11 mouse cellular contexts compared by ENCODE assay signal in genomic region chr11:45921026-45921425, GRCm38 (mm10). TPM values are rescaled to one million over a fixed set of nuclear protein-coding genes. Genes with fewer than 3 reads are reported as not detected.
A peak's percentile ranks its signal among the peaks of the same experiment; 100 is the strongest.
DNase-seq lines count a peak whose midpoint lies in the region; ATAC-seq lines count a peak whose summit lies in the region.
"Had no signal": no experiment of that assay in that cellular context is flagged by ENCODE, and none has a peak within 500 bp of the region (broad histone marks: within the 10 kb centered on the region; RNA-seq: fewer than 3 reads in every experiment).

No protein-coding gene starts in this region.

- no peaks in the 10 kb centered on the region for H3K36me3 ChIP-seq in neural tube, embryonic 11.5 days (ENCODE audit: control insufficient read depth, insufficient read depth, low read length)
- no peaks in the 10 kb centered on the region for H3K36me3 ChIP-seq in limb, embryonic 12.5 days
- no peaks in the 10 kb centered on the region for H3K36me3 ChIP-seq in neural tube, embryonic 15.5 days
- H3K36me3 ChIP-seq: lung, embryonic 15.5 days had no signal

- peak; percentile 66 for DNase-seq in heart, adult 11 months
- DNase-seq in heart, postnatal 4 days = no peak
- no peak for DNase-seq in neural tube, embryonic 11.5 days (ENCODE audit: low spot score)
- DNase-seq in neural tube, embryonic 10.5 days (ENCODE audit: extremely low spot score, low spot score) = no peak
- no peak for DNase-seq in left cerebral cortex, postnatal 25 days (ENCODE audit: low spot score in 2 of 2)
- DNase-seq: cerebellum, postnatal 10 days; heart, adult 2 months had no signal

- H3K4me3 ChIP-seq in neural tube, embryonic 11.5 days (ENCODE audit: low read depth, low read length) = no peak overlapping the region
- no peak overlapping the region for H3K4me3 ChIP-seq in limb, embryonic 12.5 days (replicated peaks)
- no peak overlapping the region for H3K4me3 ChIP-seq in neural tube, embryonic 15.5 days (replicated peaks)
- H3K4me3 ChIP-seq: heart, adult 2 months; lung, embryonic 15.5 days had no signal

- H3K4me1 ChIP-seq in neural tube, embryonic 11.5 days (ENCODE audit: control insufficient read depth, insufficient read depth, low read length) = no peaks in the 10 kb centered on the region
- peaks cover 14% of the 10 kb centered on the region for H3K4me1 ChIP-seq in limb, embryonic 12.5 days (replicated peaks)
- peaks cover 12% of the 10 kb centered on the region for H3K4me1 ChIP-seq in neural tube, embryonic 15.5 days
- H3K4me1 ChIP-seq: lung, embryonic 15.5 days had no signal

- H3K4me2 ChIP-seq in neural tube, embryonic 11.5 days (ENCODE audit: low read depth) = no peak overlapping the region; the same call in 1 of the 2 replicates
- H3K4me2 ChIP-seq in limb, embryonic 12.5 days = peak overlapping the region; percentile 38; the same call in 1 of the 2 replicates
- H3K4me2 ChIP-seq in neural tube, embryonic 15.5 days = peak overlapping the region; percentile 37
- H3K4me2 ChIP-seq: lung, embryonic 15.5 days had no signal

- peak overlapping the region; percentile 51 for H3K27ac ChIP-seq in neural tube, embryonic 11.5 days (ENCODE audit: low read depth, low read length)
- H3K27ac ChIP-seq in limb, embryonic 12.5 days = no peak overlapping the region
- peak overlapping the region; percentile 69 for H3K27ac ChIP-seq in neural tube, embryonic 15.5 days (replicated peaks)
- H3K27ac ChIP-seq: heart, adult 2 months; lung, embryonic 15.5 days had no signal

- H3K9me3 ChIP-seq in neural tube, embryonic 11.5 days (ENCODE audit: control insufficient read depth, low read length) = no peaks in the 10 kb centered on the region
- H3K9me3 ChIP-seq in limb, embryonic 12.5 days = no peaks in the 10 kb centered on the region
- H3K9me3 ChIP-seq in neural tube, embryonic 15.5 days (replicated peaks) = no peaks in the 10 kb centered on the region
- H3K9me3 ChIP-seq: lung, embryonic 15.5 days had no signal

- peak overlapping the region; percentile 11; the same call in 1 of the 2 replicates for H3K9ac ChIP-seq in neural tube, embryonic 11.5 days (ENCODE audit: low read length)
- no peak overlapping the region for H3K9ac ChIP-seq in limb, embryonic 12.5 days (replicated peaks)
- H3K9ac ChIP-seq in neural tube, embryonic 15.5 days (replicated peaks) = no peak overlapping the region
- H3K9ac ChIP-seq: lung, embryonic 15.5 days had no signal

- intact Hi-C loops in left cerebral cortex, postnatal 25 days (cut with DNase I) = no loop called here

- WGBS in neural tube, embryonic 11.5 days = 44% methylated on average over 8 of the region's 8 CpGs
- 58% methylated on average over 8 of the region's 8 CpGs for WGBS in limb, embryonic 12.5 days
- WGBS in neural tube, embryonic 15.5 days = 32% methylated on average over 8 of the region's 8 CpGs

- no peaks in the 10 kb centered on the region for H3K27me3 ChIP-seq in neural tube, embryonic 11.5 days (ENCODE audit: control insufficient read depth, insufficient read depth, low read length)
- no peaks in the 10 kb centered on the region for H3K27me3 ChIP-seq in limb, embryonic 12.5 days
- H3K27me3 ChIP-seq in neural tube, embryonic 15.5 days (replicated peaks) = no peaks in the 10 kb centered on the region
- H3K27me3 ChIP-seq: lung, embryonic 15.5 days had no signal

- no peak for ATAC-seq in neural tube, embryonic 11.5 days (ENCODE audit: insufficient read depth, low FRiP score, low TSS enrichment)
- no peak for ATAC-seq in limb, embryonic 12.5 days (ENCODE audit: insufficient number of reproducible peaks, insufficient read depth, low FRiP score, low TSS enrichment, low read depth)
- peak; percentile 13; the same call in 1 of the 2 replicates for ATAC-seq in neural tube, embryonic 15.5 days (ENCODE audit: low FRiP score)
- ATAC-seq in inflammation-experienced regulatory T-cells, adult 6 months = no peak

RNA-seq across cellular contexts. Expression of gene Lsm11, which starts 23.7 kb away (rescaled TPM):
- total RNA-seq in heart, postnatal 4 days (2021) = 10 to 100 TPM in 1 of 2 experiments, 1 to 10 TPM in 1; 9.4 to 10.6 TPM
- polyA plus RNA-seq in neural tube, embryonic 11.5 days (2014; fragmentation: Nextera tagmentation; extraction: Ambion mirVana) = 11.3 and 11.5 TPM in 2 replicates
- polyA plus RNA-seq in limb, embryonic 12.5 days (2016; fragmentation: Nextera tagmentation; extraction: Ambion mirVana) = 9.7 and 10.0 TPM in 2 replicates
- polyA plus RNA-seq in neural tube, embryonic 15.5 days (2015; fragmentation: Nextera tagmentation; extraction: Ambion mirVana) = 22.5 and 24.5 TPM in 2 replicates
- 1 to 10 TPM in 2 of 3 experiments, under 1 TPM in 1; 0.89 to 2.0 (median 1.9) TPM for polyA plus RNA-seq in inflammation-experienced regulatory T-cells, adult 6 months (2017; shearing (Covaris generic))
- total RNA-seq in left cerebral cortex, postnatal 25 days (2021) = 10 to 100 TPM; 31.0 to 33.3 TPM

RNA-seq across cellular contexts. Expression of gene Thg1l, which starts 34.3 kb away (rescaled TPM):
- total RNA-seq in heart, postnatal 4 days (2021) = 1 to 10 TPM; 9.0 to 10.0 TPM
- 14.1 and 14.9 TPM in 2 replicates for polyA plus RNA-seq in neural tube, embryonic 11.5 days (2014; fragmentation: Nextera tagmentation; extraction: Ambion mirVana)
- polyA plus RNA-seq in limb, embryonic 12.5 days (2016; fragmentation: Nextera tagmentation; extraction: Ambion mirVana) = 14.5 and 14.8 TPM in 2 replicates
- polyA plus RNA-seq in neural tube, embryonic 15.5 days (2015; fragmentation: Nextera tagmentation; extraction: Ambion mirVana) = 9.4 and 10.5 TPM in 2 replicates
- 10 to 100 TPM; 10.4 to 13.5 (median 12.0) TPM for polyA plus RNA-seq in inflammation-experienced regulatory T-cells, adult 6 months (2017; shearing (Covaris generic))
- 10 to 100 TPM; 12.4 to 12.7 TPM for total RNA-seq in left cerebral cortex, postnatal 25 days (2021)

RNA-seq across cellular contexts. Expression of gene Sox30, which starts 59.1 kb away (rescaled TPM):
- under 1 TPM; 0.27 to 0.55 TPM for total RNA-seq in heart, postnatal 4 days (2021)
- polyA plus RNA-seq in neural tube, embryonic 11.5 days (2014; fragmentation: Nextera tagmentation; extraction: Ambion mirVana) = 0.09 and 0.26 TPM in 2 replicates
- 0.31 and 0.41 TPM in 2 replicates for polyA plus RNA-seq in limb, embryonic 12.5 days (2016; fragmentation: Nextera tagmentation; extraction: Ambion mirVana)
- 0.12 and 0.27 TPM in 2 replicates for polyA plus RNA-seq in neural tube, embryonic 15.5 days (2015; fragmentation: Nextera tagmentation; extraction: Ambion mirVana)
- under 1 TPM in 1 of 3 experiments, not detected in 2; 0.21 TPM for polyA plus RNA-seq in inflammation-experienced regulatory T-cells, adult 6 months (2017; shearing (Covaris generic))
- total RNA-seq in left cerebral cortex, postnatal 25 days (2021) = under 1 TPM; 0.16 to 0.27 TPM
